Comparison of ENCODE assay signal across 14 mouse cellular contexts in genomic region chr5:37365751-37366150, GRCm38 (mm10). TPM values are rescaled to one million over a fixed set of nuclear protein-coding genes. Genes with fewer than 3 reads are reported as not detected.
DNase-seq lines count a peak whose midpoint lies in the region; ATAC-seq and TF ChIP-seq lines count a peak whose summit lies in the region.
"Had no signal": no experiment of that assay in that cellular context is flagged by ENCODE, and none has a peak within 500 bp of the region (broad histone marks: within the 10 kb centered on the region; RNA-seq: fewer than 3 reads in every experiment).

No protein-coding gene starts in this region.

- H3K9me3 ChIP-seq in heart, embryonic 15.5 days (replicated peaks) = no peaks in the 10 kb centered on the region
- H3K9me3 ChIP-seq in kidney, postnatal 0 days (replicated peaks; ENCODE audit: low read length) = no peaks in the 10 kb centered on the region
- H3K9me3 ChIP-seq: liver, embryonic 15.5 days had no signal

- DNase-seq in heart, adult 8-10 months (ENCODE audit: low spot score) = no peak
- DNase-seq in Muller cell, postnatal 12 days (ENCODE audit: inconsistent ontology term) = peak; percentile 12
- DNase-seq in brain, embryonic 14.5 days (ENCODE audit: low read depth) = peak; percentile 68
- peak; percentile 4 for DNase-seq in kidney, postnatal 0 days (ENCODE audit: low spot score)
- no peak for DNase-seq in adrenal gland, postnatal 4 days (ENCODE audit: low spot score in 2 of 2)
- no peak for DNase-seq in lung, postnatal 25 days (ENCODE audit: low spot score)
- DNase-seq: cerebellum, adult 11-12 months; gastrocnemius, postnatal 14 days; thymus, adult 2 months had no signal

- no peak overlapping the region for H3K4me3 ChIP-seq in heart, embryonic 15.5 days
- no peak overlapping the region for H3K4me3 ChIP-seq in kidney, postnatal 0 days (replicated peaks; ENCODE audit: low read depth, low read length)
- H3K4me3 ChIP-seq: left cerebral cortex, adult 2 months; liver, embryonic 15.5 days; megakaryocyte, embryonic 14.5 days had no signal

- TF ChIP-seq POLR2A in brain, embryonic 14.5 days (IDR thresholded peaks at IDR 0.05; ENCODE audit: borderline replicate concordance, extremely low read depth, insufficient read depth, insufficient read length, poor library complexity, severe bottlenecking) = no peak

- peaks cover 10% of the 10 kb centered on the region for H3K4me1 ChIP-seq in heart, embryonic 15.5 days (replicated peaks)
- no peaks in the 10 kb centered on the region for H3K4me1 ChIP-seq in kidney, postnatal 0 days (replicated peaks; ENCODE audit: insufficient read depth, low read length)
- H3K4me1 ChIP-seq: liver, embryonic 15.5 days; megakaryocyte, embryonic 14.5 days had no signal

- no peak for ATAC-seq in heart, embryonic 15.5 days (replicated peaks; ENCODE audit: insufficient number of reproducible peaks, insufficient read depth, low FRiP score, low read depth)
- no peak for ATAC-seq in kidney, postnatal 0 days (replicated peaks; ENCODE audit: low FRiP score, low read depth)
- ATAC-seq: intestine, embryonic 16.5 days had no signal

- H3K27me3 ChIP-seq in heart, embryonic 15.5 days = no peaks in the 10 kb centered on the region
- H3K27me3 ChIP-seq in kidney, postnatal 0 days (ENCODE audit: insufficient read depth, low read length) = no peaks in the 10 kb centered on the region
- H3K27me3 ChIP-seq: liver, embryonic 15.5 days; megakaryocyte, embryonic 14.5 days had no signal

- H3K36me3 ChIP-seq in heart, embryonic 15.5 days = no peaks in the 10 kb centered on the region; the same call in 1 of the 2 replicates
- 0 out of 2 replicates have a peak, but pooled peaks cover 5% of the 10 kb centered on the region for H3K36me3 ChIP-seq in kidney, postnatal 0 days (ENCODE audit: insufficient read depth, low read length)
- H3K36me3 ChIP-seq: liver, embryonic 15.5 days had no signal

- peak; percentile 17; the same call in 1 of the 2 replicates for TF ChIP-seq CTCF in brain, embryonic 14.5 days (IDR thresholded peaks at IDR 0.05; ENCODE audit: borderline replicate concordance, extremely low read depth, insufficient read depth, insufficient read length)
- TF ChIP-seq CTCF in kidney, postnatal 0 days (IDR thresholded peaks at IDR 0.05; ENCODE audit: low read depth) = peak; percentile 53

- no peak overlapping the region for H3K4me2 ChIP-seq in heart, embryonic 15.5 days
- no peak overlapping the region for H3K4me2 ChIP-seq in kidney, postnatal 0 days (ENCODE audit: low read length)
- H3K4me2 ChIP-seq: liver, embryonic 15.5 days had no signal

- H3K9ac ChIP-seq in heart, embryonic 15.5 days = no peak overlapping the region
- H3K9ac ChIP-seq in kidney, postnatal 0 days (ENCODE audit: low read depth, low read length) = no peak overlapping the region
- H3K9ac ChIP-seq: liver, embryonic 15.5 days had no signal

- peak overlapping the region; percentile 45; the same call in 1 of the 2 replicates for H3K27ac ChIP-seq in heart, embryonic 15.5 days
- H3K27ac ChIP-seq in kidney, postnatal 0 days = 0 out of 2 replicates have a peak overlapping the region, but pooled peaks have one; percentile 36
- H3K27ac ChIP-seq: left cerebral cortex, adult 2 months; liver, embryonic 15.5 days had no signal

RNA-seq across cellular contexts. Expression of gene Evc2, which starts 27.5 kb away (rescaled TPM):
- 6.8 and 10.5 TPM in 2 replicates for polyA plus RNA-seq in heart, embryonic 15.5 days (2015; fragmentation: Nextera tagmentation; extraction: Ambion mirVana)
- total RNA-seq in heart, adult 8-10 months (2022) = 1 to 10 TPM; 4.9 to 8.0 (median 6.5) TPM
- polyA plus RNA-seq in brain, embryonic 14.5 days (2012; rRNA removed) = 8.8 and 13.5 TPM in 2 replicates
- polyA plus RNA-seq in kidney, postnatal 0 days (2015; fragmentation: Nextera tagmentation; extraction: Ambion mirVana) = 16.3 and 17.7 TPM in 2 replicates
- total RNA-seq in adrenal gland, postnatal 4 days (2021) = 10 to 100 TPM; 25.0 to 30.4 TPM

RNA-seq across cellular contexts. Expression of gene Evc, which starts 29.1 kb away (rescaled TPM):
- 3.5 and 6.6 TPM in 2 replicates for polyA plus RNA-seq in heart, embryonic 15.5 days (2015; fragmentation: Nextera tagmentation; extraction: Ambion mirVana)
- total RNA-seq in heart, adult 8-10 months (2022) = 1 to 10 TPM; 6.5 to 7.9 (median 7.2) TPM
- 12.4 and 16.2 TPM in 2 replicates for polyA plus RNA-seq in brain, embryonic 14.5 days (2012; rRNA removed)
- 13.8 and 15.9 TPM in 2 replicates for polyA plus RNA-seq in kidney, postnatal 0 days (2015; fragmentation: Nextera tagmentation; extraction: Ambion mirVana)
- total RNA-seq in adrenal gland, postnatal 4 days (2021) = 10 to 100 TPM; 21.0 to 23.9 TPM

Comparison
In these comparisons a context has a peak if more than half of its experiments do, and no peak if none do; other contexts are left out.
1. DNase-seq: peak in Muller cell, postnatal 12 days (single experiment), brain, embryonic 14.5 days (single experiment) and kidney, postnatal 0 days (single experiment); none in heart, adult 8-10 months (single experiment), adrenal gland, postnatal 4 days (0 of 2) and lung, postnatal 25 days (single experiment).